Mouse (Mus musculus) layer of hippocampus, adult 9-11 months (tissue): ENCODE measurements at regions not wholly inside any gene's neighbourhood (a gene's known extent, or its start where the extent isn't known, plus 50 kb on each side); places are given as distances from the start of the nearest gene placed in this dataset.
"Not testable (repeated sequence)": the region's sequence is repeated elsewhere in the genome, so short reads cannot be mapped to it uniquely, and the experiment has no call there.

ENCODE experiments used
- DNase-seq: peaks from one replicate; pipeline ENCODE4 v3.0.0; 2022

DNA sequence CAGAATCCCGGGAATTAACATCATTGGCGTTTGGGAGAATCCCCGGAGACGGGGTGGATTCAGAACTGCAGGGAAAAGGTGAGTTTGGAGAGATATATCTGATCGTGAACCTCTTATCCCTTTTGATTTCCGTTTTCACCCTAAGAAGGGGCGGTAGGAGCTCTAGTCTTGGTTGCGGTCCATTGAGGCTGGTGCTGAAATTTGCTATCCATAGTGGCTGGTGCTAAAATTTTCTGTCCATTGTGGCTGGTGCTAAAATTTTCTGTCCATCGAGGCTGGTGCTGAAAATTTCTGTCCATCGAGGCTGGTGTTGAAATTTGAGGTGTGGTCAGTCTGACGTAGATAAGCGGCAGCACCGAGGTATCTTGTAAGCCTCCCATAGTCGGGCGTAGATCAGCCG is 834.1 kb upstream of the Snrpn start:
- DNase-seq, result not testable (repeated sequence)

DNA sequence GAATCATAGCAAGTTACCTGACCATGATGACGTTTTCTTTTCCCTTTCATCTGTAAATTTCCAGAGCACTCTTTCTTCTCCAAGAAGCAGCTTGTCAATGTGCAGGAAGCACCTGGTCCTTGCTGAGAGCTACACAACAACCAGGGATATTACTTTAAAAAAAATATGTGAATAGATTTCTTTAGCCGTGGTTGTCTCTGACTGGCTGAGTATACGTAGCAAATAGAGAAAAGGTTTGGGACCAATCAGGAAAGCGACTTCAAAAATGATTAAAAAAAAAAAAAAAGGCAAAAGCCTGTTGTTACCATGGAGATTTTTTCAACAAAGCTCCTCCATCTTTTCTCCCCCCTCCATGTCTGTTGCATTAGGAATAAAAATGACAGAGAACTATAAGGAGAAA is 821.2 kb upstream of the Snrpn start:
- DNase-seq, result no peak

DNA sequence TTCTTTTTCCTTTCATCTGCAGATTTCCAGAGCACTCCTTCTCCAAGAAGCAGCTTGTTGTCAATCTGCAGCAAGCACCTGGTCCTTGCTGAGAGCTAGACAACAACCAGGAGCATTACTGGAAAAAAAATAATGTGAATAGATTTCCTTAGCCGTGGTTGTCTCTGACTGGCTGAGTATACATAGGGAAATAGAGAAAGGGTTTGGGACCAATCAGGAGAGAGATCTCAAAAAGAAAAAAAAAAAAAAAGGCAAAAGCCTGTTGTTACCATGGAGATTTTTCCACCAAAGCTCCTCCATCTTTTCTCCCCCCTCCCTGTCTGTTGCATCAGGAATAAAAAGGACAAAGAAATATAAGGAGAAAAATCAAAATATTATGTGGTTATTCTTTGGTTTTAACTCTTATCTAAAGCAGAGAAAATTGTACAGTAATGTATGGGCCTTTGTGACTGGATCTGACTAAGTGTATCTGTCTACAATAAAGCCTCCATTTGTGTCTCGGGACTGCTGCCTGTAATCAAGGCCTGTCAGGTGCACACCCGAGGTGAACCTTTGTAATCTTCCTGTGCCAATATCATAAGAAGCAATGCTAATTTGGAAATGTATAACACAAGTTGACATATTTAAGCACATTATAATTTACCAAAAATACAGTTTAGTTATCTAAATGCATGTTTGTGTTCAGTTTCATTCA is 799.9 kb upstream of the Snrpn start:
- DNase-seq, result peak; percentile 11
